Mouse (Mus musculus) urinary bladder, postnatal 4 days (tissue): ENCODE results near the gene Cox8b.

Source experiments
- DNase-seq, 2 experiments: peaks; one replicate each; pipeline ENCODE4 v3.0.0; 2021 to 2022; ENCODE audit warnings: low spot score in 2 of 2

Cox8b gene

DNA sequence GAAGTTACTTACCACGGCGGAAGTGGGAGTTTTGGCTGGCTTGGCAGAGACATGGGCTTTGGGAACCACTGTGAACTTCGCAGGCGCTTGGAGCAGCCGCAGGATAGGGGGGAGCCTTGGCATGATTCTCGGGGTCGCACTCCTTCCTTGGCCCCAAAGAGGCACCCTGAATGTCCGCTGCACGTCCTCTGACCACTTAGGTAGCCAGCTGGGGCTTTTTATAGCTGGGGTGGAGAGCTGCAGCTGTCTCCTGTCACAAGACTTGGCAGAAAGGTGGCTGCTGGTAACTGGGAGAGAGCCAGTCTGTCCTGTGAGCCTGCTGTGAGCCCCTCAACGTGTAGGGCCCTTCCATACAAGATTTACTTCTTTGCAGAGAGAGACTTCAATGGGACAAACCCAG lies at the start of gene Cox8b:
TSS of gene Cox8b (minus strand) at position 227 of the 400 bp plus-strand sequence.
- no peak for DNase-seq

DNA sequence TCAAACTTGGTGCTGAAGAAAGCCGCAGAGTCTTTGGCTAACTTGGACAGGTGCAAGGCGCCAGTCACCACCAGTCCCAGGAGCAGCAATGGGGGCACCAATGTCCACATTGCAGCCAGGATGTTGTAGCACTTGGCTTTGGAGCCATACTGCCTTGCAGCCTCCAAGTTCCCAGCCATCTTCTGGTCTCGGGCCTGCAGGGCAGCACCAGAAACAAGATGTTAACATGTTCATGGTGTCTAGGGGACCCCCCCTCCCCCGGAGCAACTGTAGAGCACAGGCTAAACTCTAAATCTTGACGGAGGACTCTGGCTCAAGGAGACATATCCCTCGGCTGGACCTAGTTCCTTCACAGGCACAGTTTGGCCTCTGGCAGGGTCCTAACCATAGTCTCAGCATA lies 49.0 kb upstream of the Cox8b start:
- no peak for DNase-seq

- no peak for DNase-seq
Measured at GRCm38 (mm10) chr7:140948161-140948560, 47.9 kb upstream of the Cox8b start.

DNA sequence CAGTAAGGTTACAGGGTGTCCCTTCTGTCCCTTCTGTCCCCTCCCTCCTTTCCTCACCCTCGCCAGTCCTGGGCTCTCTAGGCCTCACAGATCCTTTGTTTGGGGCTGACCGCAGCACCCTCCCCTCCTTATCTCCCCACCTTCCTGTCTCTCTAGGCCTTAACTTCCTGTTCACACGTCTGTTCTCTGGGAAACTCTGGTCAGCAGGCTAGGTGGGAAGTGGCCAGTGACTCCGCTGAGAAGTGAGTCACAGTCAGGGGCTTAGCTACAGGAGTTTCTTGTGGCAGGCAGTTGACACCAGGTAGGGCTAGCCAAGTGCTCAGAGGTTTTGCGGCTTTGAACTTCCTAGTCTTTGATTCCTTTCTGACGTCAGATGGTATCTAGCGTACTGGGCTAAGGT lies 46.7 kb upstream of the Cox8b start:
- DNase-seq: no peak

- no peak for DNase-seq
Measured at GRCm38 (mm10) chr7:140946311-140946710, 46.1 kb upstream of the Cox8b start.

DNA sequence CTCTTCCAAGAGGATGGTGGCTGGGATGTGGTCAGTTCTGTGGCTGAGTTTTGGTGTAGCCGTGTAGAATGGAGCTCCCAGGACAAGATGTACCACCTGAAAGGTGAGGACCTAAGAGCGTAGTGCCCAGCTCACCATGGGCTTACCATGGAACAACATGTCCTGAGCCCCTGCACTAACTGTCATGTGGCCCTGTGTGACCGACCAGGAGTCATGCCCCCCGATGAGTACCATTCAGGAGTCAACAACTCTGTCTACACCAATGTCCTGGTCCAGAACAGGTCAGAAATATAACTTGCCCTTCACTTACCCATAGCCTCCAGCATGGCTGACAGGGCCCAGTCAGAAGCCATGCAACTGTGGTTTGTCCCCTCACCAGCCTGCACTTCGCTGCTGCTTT lies 45.0 kb upstream of the Cox8b start:
- DNase-seq: no peak

GRCm38 (mm10) chr7:140944236-140944635 lies 44.0 kb upstream of the Cox8b start:
- no peak for DNase-seq

- DNase-seq: no peak
Measured at GRCm38 (mm10) chr7:140943356-140943755, 43.1 kb upstream of the Cox8b start.

DNA sequence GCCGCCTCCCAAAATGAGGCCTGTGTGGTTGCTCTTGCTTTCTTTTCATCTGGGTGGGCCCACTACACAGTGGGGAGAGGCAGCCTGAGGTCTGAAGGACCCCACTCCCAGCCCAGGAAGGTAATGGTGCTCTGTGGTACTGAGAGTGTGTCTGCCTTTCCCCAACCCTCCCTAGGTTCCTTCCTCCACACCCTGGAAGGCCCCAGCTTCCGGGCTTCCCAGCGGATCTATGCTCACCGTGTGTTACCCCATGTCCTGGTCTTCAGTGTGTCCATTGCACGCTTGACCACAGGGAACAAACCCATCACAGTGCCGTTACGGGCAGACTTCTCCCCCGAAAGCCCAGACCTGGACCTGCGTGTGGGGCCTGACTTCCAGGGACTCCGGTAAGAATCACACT lies 42.6 kb upstream of the Cox8b start:
- no peak for DNase-seq

GRCm38 (mm10) chr7:140942341-140942740 lies 42.1 kb upstream of the Cox8b start:
- no peak for DNase-seq

GRCm38 (mm10) chr7:140941222-140942051 lies 41.2 kb upstream of the Cox8b start, which contains the start of gene Pgghg:
Pgghg (plus strand) TSS chr7:140941391.
- peak; percentile 85 to 89 for DNase-seq

DNA sequence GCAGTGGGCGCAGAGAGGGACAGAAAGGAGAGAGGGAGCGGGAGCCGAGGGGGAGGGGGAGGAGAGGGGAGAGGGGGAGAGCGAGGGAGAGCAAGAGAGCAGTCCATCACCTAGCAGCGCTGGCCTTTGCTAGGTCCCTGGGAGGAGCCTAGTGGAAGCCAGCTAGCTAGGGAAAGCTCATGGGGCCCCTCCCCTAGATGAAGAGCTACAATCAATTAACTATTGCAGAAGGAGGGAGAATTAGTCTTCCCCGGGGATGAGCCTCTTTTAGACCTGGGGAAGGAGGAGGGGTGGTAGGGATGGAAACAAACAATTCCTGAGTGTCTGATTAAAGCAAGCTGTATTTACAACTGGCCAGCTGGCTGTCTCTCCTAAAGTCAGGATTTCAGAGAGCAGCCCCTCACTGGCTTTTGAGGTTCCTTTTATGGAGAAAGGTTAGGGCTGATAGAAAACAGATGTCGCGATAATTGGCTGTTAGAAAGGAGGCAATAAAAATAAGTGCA lies 39.5 kb upstream of the Cox8b start:
- DNase-seq: peak in 1 of 2 experiments; percentile 60

DNA sequence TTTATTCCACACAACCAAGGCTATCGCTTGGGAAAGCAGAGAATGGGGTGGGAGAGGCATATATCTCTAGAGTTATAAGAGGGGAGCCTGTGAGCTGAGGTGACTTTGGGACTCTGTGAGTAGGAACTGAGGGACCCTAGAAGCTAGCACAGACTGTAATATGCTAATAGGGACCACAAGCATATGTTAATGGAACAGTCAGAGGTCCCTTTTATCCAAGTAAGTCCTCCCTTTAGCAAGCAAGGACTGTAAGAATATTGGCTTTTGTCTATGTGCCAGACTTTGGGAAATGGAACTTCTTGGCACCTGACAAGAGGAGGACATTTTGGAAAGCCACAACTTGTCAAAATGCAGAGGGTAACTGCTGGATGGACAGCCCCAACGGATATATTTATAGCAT lies 38.6 kb upstream of the Cox8b start:
- DNase-seq: no peak

- no peak for DNase-seq
Measured at GRCm38 (mm10) chr7:140938436-140938835, 38.2 kb upstream of the Cox8b start.

DNA sequence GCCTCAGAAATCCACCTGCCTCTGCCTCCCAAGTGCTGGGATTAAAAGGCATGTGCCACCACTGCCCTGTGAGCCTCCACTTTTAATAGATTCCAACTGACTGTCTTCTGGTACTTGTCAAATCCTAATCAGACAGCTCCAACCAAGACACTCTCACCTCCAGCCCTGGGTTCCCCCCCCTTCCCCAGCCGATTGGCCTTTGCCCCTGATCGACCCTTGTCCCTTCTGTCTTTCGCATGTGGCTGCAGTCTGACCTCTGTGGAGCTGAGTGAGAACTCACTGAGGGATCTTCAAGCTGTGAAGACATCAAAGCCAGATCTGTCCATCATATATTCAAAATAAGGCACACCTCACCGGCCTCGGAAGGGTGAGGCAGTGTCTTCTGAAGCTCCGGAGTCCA lies 26.9 kb upstream of the Cox8b start:
- DNase-seq: no peak

DNA sequence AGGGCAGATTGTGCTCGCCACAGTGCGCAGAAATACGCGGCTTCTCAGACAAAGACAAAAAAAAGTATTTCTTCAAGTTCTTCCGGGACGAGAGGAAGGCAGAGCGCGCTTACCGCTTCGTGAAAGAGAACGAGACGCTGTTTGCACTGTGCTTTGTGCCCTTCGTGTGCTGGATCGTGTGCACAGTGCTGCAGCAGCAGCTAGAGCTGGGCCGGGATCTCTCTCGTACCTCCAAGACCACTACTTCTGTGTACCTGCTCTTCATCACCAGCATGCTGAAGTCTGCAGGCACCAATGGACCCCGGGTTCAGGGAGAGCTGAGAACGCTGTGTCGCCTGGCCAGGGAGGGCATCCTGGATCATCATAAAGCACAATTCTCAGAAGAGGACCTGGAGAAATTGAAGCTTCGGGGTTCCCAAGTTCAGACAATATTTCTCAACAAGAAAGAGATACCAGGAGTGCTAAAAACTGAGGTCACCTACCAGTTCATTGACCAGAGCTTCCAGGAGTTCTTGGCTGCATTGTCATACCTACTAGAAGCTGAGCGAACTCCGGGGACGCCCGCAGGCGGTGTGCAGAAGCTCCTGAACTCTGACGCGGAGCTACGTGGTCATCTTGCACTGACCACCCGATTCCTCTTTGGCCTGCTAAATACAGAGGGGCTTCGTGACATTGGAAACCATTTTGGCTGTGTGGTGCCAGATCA lies 23.0 kb upstream of the Cox8b start:
- DNase-seq: no peak

GRCm38 (mm10) chr7:140922398-140923069 lies 22.3 kb upstream of the Cox8b start:
- no peak for DNase-seq

GRCm38 (mm10) chr7:140921225-140921975 lies 21.2 kb upstream of the Cox8b start:
- DNase-seq: no peak

DNA sequence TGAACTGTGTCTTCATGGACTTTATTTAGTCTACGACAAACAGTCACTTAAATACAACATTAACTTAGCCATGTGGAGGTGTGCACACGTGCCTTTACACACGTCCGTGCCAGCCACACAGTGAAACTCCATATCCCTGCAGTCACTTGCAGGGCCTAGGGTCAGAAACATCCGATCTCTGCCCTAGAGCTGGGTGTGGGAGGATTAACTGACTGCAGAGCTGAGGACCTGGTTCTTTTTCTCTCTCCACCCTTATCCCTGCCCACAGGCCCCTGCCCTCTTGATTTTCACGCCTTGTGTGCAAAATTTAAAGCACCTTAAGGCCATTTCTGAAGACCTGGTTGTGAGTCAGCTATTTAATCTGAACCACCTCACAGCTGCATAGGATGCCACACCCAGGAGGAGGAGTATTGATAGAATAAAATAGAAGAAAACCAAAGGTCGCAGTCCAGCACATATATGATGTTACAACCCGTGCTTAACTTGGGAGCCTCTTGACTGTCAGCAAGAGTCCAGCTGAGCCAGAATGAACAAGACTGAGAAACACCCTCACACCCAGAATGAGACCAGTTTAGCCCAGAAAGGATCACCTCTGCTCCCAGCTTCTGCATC lies 20.3 kb upstream of the Cox8b start, which contains the start of gene Nlrp6:
TSS of gene Nlrp6 (plus strand) at position 485 of the 612 bp plus-strand sequence.
- DNase-seq: no peak

- DNase-seq: no peak
Measured at GRCm38 (mm10) chr7:140919911-140920310, 19.7 kb upstream of the Cox8b start.
